Mouse (Mus musculus): ENCODE measurements around the gene Stk10.

DNA sequence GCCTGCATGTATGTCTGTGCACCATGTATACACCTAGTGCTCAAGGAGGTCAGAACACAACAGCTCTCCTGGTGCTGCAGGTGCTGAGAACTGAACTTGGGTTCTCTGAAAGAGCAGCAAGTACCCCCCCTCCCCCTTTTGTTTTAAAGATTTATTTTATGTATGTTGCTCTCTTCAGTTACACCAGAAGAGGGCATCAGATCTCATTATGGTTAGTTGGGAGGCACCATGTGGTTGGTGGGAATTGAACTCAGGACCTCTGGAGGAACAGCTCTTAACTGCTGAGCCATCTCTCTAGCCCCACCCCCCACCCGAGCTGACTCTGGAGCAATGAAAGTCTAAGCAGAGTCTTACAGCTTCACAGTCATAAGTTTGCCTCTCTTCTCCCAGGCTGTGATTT is 22.2 kb upstream of the Stk10 start:
- TF ChIP-seq CTCF (IDR thresholded peaks at IDR 0.05; ENCODE audit: extremely low read depth, insufficient read depth, low read length) = no peak
- no peak for TF ChIP-seq POLR2A (IDR thresholded peaks at IDR 0.05; ENCODE audit: extremely low read depth, insufficient read depth, low read length)
